Mouse (Mus musculus) midbrain, postnatal 0 days (tissue): ENCODE data around the gene Sorbs1. TPM values are rescaled to one million over a fixed set of nuclear protein-coding genes. Genes with fewer than 3 reads are reported as not detected.

Experiments used
- ATAC-seq: fragments of 200-750 bp; cut with Nextera tagmentation; 2 replicates; pipeline ENCODE4 v1.8.0; 2017; ENCODE audit warnings: moderate number of reproducible peaks, mild to moderate bottlenecking, moderate TSS enrichment, moderate library complexity; ENCODE audit not compliant: low FRiP score
- DNase-seq: peaks from one replicate; pipeline ENCODE4 v3.0.0-alpha.2; 2015; ENCODE audit warnings: low spot score
- H3K27ac ChIP-seq: fragments of 300-500 bp; sonication (generic); 2 replicates; pipeline ENCODE4 v1.5.1; 2014; ENCODE audit warnings: low read depth, mild to moderate bottlenecking, low read length, mixed read lengths
- H3K27me3 ChIP-seq: fragments of 300-500 bp; sonication (generic); 2 replicates; pipeline ENCODE4 v1.6.1; 2014; ENCODE audit warnings: low read length, control low read depth, mixed read lengths; ENCODE audit not compliant: insufficient read depth
- H3K36me3 ChIP-seq: fragments of 300-500 bp; sonication (generic); 2 replicates; pipeline ENCODE4 v1.6.1; 2014; ENCODE audit warnings: low read length, control low read depth, mixed read lengths; ENCODE audit not compliant: insufficient read depth
- H3K4me1 ChIP-seq: fragments of 300-500 bp; sonication (generic); 2 replicates; pipeline ENCODE4 v1.6.1; 2014; ENCODE audit warnings: mild to moderate bottlenecking, control low read depth, antibody characterized with exemption, low read length, mixed read lengths; ENCODE audit not compliant: insufficient read depth
- H3K4me2 ChIP-seq: fragments of 300-500 bp; sonication (generic); 2 replicates; pipeline ENCODE4 v1.6.1; 2014; ENCODE audit warnings: low read depth, mild to moderate bottlenecking, low read length, mixed read lengths; ENCODE audit not compliant: poor library complexity, severe bottlenecking
- H3K4me3 ChIP-seq: fragments of 300-500 bp; sonication (generic); 2 replicates; pipeline ENCODE4 v1.5.1; 2014; ENCODE audit warnings: low read depth, mild to moderate bottlenecking, low read length, moderate library complexity
- H3K9ac ChIP-seq: fragments of 300-500 bp; sonication (generic); replicated peaks from 2 replicates; pipeline ENCODE4 v1.6.1; 2014; ENCODE audit warnings: mild to moderate bottlenecking, low read length, moderate library complexity, mixed read lengths; ENCODE audit not compliant: poor library complexity, severe bottlenecking
- H3K9me3 ChIP-seq: fragments of 300-500 bp; sonication (generic); 2 replicates; pipeline ENCODE4 v1.6.1; 2016; ENCODE audit warnings: low read length, control low read depth
- CTCF ChIP-seq: IDR thresholded peaks from 2 replicates; pipeline ENCODE4 v1.5.1; 2016; ENCODE audit warnings: antibody characterized with exemption, mild to moderate bottlenecking
- WGBS: fragments of 180-500 bp; shearing (Covaris S2); extraction: QIAGEN DNeasy Blood & Tissue Kit; methylation state at CpG from one replicate; pipeline ENCODE4 v1.1.7; 2014; 5-methylcytosine and 5-hydroxymethylcytosine counted together
- polyA plus RNA-seq: library from polyadenylated mRNA; unstranded; fragments of >200 nt; fragmentation: Nextera tagmentation; extraction: Ambion mirVana; gene quantifications from 2 replicates; pipeline ENCODE4 v1.2.1, GENCODE M21; 2015
- total RNA-seq: library from RNA; depleted of rRNA; stranded (reverse); fragments of >200 nt; gene quantifications from 2 replicates; pipeline ENCODE4 v1.2.3, GENCODE M21; 2014

Gene Sorbs1
- total and polyA plus RNA-seq, 2 experiments from 2014 or later = 53.1 to 60.4 TPM

- Histone ChIP-seq H3K4me2 (no peak overlapping the region), H3K27me3 (no peaks in the 10 kb centered on the region), H3K27ac (no peak overlapping the region), H3K4me1 (no peaks in the 10 kb centered on the region), H3K9me3 (no peaks in the 10 kb centered on the region), H3K36me3 (no peaks in the 10 kb centered on the region), H3K4me3 (no peak overlapping the region), H3K9ac (no peak overlapping the region)
- no peak for TF ChIP-seq CTCF
- ATAC-seq = no peak
- 96% methylated on average over 6 of the region's 6 CpGs for WGBS
- DNase-seq = no peak
Measured at GRCm38 (mm10) chr19:40536526-40536925, 22.9 kb upstream of the Sorbs1 start.

DNA sequence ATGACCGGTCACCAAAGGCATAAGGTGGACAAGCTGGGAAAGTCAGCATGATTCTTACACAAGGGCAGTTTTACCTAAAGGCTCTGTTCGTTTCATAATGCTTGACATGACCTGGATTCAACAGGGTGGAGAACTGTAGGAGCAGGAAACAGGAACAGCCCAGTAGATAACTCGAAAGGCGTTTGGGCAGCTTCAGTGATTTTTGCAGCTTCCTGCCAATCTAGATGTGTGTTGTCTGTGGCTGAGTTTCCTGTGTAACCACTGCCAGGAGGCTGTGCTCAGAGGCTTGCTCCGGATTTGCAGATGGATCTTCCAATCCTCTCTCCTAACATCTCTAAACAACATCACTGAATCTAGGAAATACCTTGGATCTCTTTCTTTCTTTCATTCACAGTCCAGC lies 18.9 kb upstream of the Sorbs1 start:
- 92% methylated on average over 5 of the region's 5 CpGs for WGBS
- Histone ChIP-seq H3K4me1 (no peaks in the 10 kb centered on the region), H3K36me3 (no peaks in the 10 kb centered on the region), H3K9ac (no peak overlapping the region), H3K4me2 (no peak overlapping the region), H3K9me3 (no peaks in the 10 kb centered on the region), H3K27ac (no peak overlapping the region), H3K4me3 (no peak overlapping the region), H3K27me3 (no peaks in the 10 kb centered on the region)
- ATAC-seq (no peak), DNase-seq (no peak)
- TF ChIP-seq CTCF = no peak

GRCm38 (mm10) chr19:40530323-40530722 lies 16.7 kb upstream of the Sorbs1 start:
- Histone ChIP-seq H3K9ac (no peak overlapping the region), H3K27ac (no peak overlapping the region), H3K4me1 (no peaks in the 10 kb centered on the region), H3K9me3 (no peaks in the 10 kb centered on the region), H3K36me3 (no peaks in the 10 kb centered on the region), H3K4me2 (no peak overlapping the region), H3K4me3 (no peak overlapping the region), H3K27me3 (no peaks in the 10 kb centered on the region)
- 84% methylated on average over 2 of the region's 2 CpGs for WGBS
- ATAC-seq (no peak), DNase-seq (no peak)
- no peak for TF ChIP-seq CTCF

DNA sequence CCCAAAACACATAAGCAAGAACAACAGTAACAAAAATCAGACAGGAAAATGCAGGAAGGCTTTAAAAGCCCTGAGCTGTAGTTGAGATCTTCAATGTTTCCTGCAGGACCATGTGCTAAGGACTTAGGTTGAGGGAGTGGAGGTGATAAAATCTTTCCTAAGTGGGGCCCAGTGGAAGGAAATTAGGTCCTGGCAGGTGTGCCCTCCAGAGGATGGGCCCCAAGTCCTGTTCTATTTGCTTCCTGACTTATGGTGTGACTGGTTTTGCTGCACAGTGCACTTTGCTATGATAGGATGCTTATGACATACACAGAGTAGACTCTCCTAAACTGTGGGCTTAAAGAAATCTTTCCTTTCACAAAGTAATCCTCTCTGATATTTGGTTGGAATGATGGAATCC lies 14.7 kb upstream of the Sorbs1 start:
- ATAC-seq (no peak), DNase-seq (no peak)
- H3K27ac ChIP-seq = no peak overlapping the region
- H3K36me3 ChIP-seq = no peaks in the 10 kb centered on the region
- no peaks in the 10 kb centered on the region for H3K27me3 ChIP-seq
- no peak overlapping the region for H3K4me2 ChIP-seq
- no peak overlapping the region for H3K4me3 ChIP-seq
- no peaks in the 10 kb centered on the region for H3K4me1 ChIP-seq
- no peak overlapping the region for H3K9ac ChIP-seq
- TF ChIP-seq CTCF = no peak
- no peaks in the 10 kb centered on the region for H3K9me3 ChIP-seq

GRCm38 (mm10) chr19:40526367-40527014 lies 12.9 kb upstream of the Sorbs1 start:
- DNase-seq (no peak), ATAC-seq (no peak)
- WGBS = 77% methylated on average over 9 of the region's 9 CpGs
- no peaks in the 10 kb centered on the region for H3K27me3 ChIP-seq
- no peak overlapping the region for H3K9ac ChIP-seq
- H3K36me3 ChIP-seq = no peaks in the 10 kb centered on the region
- H3K27ac ChIP-seq = no peak overlapping the region
- H3K9me3 ChIP-seq = no peaks in the 10 kb centered on the region
- no peaks in the 10 kb centered on the region for H3K4me1 ChIP-seq
- no peak overlapping the region for H3K4me2 ChIP-seq
- H3K4me3 ChIP-seq = no peak overlapping the region
- TF ChIP-seq CTCF = no peak

DNA sequence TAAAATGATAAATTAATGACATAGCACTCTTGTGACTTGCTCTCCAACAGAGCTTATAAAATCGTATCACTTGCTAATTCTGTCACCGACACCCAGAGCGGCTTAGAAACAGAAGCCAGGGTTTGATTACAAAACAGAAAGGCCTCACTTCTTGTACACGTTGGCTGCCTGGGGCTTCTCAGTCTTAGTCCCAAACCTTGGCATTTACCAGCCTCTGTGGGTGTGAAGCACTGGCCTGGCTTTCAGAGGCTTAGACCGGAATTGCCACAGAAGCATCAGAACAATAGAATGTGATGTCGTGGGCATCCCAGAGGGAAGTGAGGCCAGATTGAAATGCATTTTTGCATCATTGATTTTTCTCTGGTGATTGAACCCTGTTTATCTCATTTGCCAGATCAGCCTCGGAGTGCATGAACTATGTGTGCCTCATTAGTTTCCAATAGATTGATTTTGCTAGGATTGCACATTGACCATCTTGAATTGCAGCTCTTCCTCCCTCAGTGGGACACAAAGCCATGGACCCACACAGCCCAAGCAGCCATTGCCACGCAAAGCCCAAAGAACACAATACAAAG lies 9.9 kb upstream of the Sorbs1 start:
- no peak overlapping the region for H3K4me3 ChIP-seq
- H3K4me1 ChIP-seq = no peaks in the 10 kb centered on the region
- no peaks in the 10 kb centered on the region for H3K27me3 ChIP-seq
- no peak overlapping the region for H3K9ac ChIP-seq
- H3K4me2 ChIP-seq = no peak overlapping the region
- H3K36me3 ChIP-seq = no peaks in the 10 kb centered on the region
- no peak overlapping the region for H3K27ac ChIP-seq
- 48% methylated on average over 8 of the region's 8 CpGs for WGBS
- ATAC-seq = no peak
- no peak for DNase-seq
- no peak for TF ChIP-seq CTCF
- no peaks in the 10 kb centered on the region for H3K9me3 ChIP-seq
